Mouse (Mus musculus) lung, postnatal 14 days (tissue): ENCODE data around the gene Gm3264.
"Not testable (repeated sequence)": the region's sequence is repeated elsewhere in the genome, so short reads cannot be mapped to it uniquely, and the experiment has no call there.

ENCODE experiments used
- DNase-seq: peaks from one replicate; pipeline ENCODE4 v3.0.0; 2021

The Gm3264 gene

DNA sequence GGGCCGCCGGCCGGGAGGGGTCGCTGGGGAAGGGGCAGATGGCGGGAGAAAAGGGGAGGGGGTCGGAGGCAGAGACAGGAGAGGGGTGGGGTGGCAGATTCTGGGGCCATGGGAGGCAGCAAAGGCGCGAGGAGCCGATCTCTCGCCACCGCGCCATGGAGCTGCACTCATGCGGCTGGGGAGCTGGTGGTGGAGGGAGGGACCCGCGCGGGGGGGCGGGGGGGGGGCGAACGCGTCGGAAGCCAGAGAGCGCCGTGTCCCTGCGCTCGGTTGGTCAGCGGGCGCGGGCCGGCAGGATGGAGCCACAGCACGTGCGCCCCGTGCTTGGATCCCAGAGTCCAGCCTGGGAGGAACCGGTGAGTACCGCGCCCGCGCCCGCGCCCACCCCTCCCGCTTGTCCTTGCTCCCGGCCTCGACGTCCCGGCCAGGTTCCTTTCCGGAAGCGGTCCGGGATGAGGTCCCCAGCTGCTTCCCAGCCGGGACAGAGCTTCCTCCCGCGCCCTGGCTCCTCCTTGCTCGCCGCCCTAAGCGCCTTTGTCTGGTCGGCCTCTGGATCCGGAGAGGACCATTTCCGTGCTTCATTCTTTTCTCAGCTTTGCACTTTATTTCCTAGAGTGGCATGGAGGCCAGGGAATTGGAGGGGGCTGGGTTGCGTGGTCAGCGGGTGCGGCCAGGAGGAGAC, at the start of gene Gm3264:
Gene Gm3264 (plus strand): TSS at position 278 of the 682 bp plus-strand sequence.
- peak; percentile 0 for DNase-seq

DNA sequence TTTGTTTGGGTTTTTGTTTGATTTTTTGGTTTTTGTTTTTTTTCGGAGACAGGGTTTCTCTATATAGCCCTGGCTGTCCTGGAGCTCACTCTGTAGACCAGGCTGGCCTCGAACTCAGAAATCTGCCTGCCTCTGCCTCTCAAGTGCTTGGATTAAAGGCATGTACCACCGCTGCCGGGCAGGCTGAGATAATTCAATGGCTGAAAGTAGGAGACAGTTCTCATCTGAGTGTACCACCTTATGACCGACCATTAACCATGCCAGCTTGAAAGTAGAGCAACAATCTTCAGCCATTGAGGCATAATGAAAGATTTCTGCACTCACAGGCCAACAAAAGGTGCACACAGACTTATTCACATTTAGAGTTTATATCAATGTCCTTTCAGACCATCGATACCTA, 49.0 kb upstream of the Gm3264 start:
- DNase-seq = not testable (repeated sequence)

DNA sequence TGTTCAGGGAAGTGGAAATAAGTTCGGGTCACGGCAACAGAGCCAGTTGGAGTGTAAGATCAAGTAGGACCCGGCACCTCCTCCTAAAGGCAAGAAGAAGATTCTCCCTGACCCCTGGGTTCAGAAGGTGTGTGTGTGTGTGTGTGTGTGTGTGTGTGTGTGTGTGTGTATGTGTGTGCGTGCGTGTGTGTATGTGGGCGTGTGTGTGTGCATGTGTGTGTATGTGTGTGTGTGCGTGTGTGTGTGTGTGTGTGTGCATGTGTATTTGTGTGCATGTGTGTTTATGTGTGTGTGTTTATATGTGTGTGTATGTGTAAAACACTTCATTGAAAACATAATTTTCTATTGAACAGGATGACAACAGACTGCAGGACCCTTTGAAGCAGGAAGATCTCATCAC, 33.4 kb upstream of the Gm3264 start:
- DNase-seq = not testable (repeated sequence)

DNA sequence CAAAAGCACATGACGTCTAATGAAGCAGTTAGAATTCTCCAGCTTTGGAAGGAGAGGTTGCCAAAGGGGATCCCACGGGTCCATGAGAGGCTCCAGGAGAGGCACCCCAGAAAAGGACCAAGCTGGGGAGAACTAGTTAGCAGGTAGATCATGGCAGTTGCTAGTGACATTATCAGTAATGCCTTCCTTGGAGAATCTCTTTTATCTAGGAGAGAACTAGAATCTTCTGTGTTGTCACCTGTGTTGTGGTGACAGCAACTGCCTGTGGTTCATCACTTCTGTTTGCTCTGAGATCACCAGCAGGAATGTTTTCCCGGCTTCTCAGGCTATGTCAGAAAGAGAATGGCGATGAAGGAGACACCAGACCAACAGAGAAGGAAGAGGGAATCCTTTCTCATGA, 17.6 kb upstream of the Gm3264 start, which contains the start of gene Gm3269:
Gene Gm3269 (plus strand): TSS at position 301 of the 400 bp plus-strand sequence.
- DNase-seq = not testable (repeated sequence)

DNA sequence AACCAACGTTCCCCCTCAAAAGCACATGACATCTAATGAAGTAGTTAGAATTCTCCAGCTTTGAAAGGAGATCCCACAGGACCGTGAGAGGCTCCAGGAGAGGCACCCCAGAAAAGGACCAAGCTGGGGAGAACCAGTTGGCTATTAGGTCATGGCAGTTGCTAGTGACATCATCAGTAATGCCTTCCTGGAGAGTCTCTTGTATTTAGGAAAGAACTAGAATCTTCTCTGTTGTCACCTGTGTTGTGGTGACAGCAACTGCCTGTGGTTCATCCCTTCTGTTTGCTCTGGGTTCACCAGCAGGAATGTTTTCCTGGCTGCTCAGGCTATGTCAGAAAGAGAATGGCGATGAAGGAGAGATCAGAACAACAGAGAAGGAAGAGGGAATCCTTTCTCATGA, 36.7 kb downstream of the Gm3264 start, which contains the start of gene Gm3278:
Gene Gm3278 (plus strand): TSS at position 301 of the 400 bp plus-strand sequence.
- DNase-seq = not testable (repeated sequence)
